Mouse (Mus musculus): ENCODE results near the gene Asgr1. TPM values are rescaled to one million over a fixed set of nuclear protein-coding genes. Genes with fewer than 3 reads are reported as not detected.

Asgr1 gene
- total RNA-seq, 2 experiments from 2014 or later, result not detected

Other genes with a start within 250 kb of the Asgr1 start
Only the 30 nearest of the 35 such genes appear.
- gene Tmem256, start 215.6 kb upstream of the Asgr1 start, total RNA-seq (2015; ENCODE audit: low replicate concordance), result 142 and 218 TPM in 2 replicates
- 57.1 and 181 TPM in 2 replicates for gene Tmem256, start 215.6 kb upstream of the Asgr1 start, total RNA-seq (2017; ENCODE audit: low replicate concordance)
- 12.5 and 17.6 TPM in 2 replicates for gene Plscr3, start 207.7 kb upstream of the Asgr1 start, total RNA-seq (2015; ENCODE audit: low replicate concordance)
- 5.9 and 11.4 TPM in 2 replicates for gene Plscr3, start 207.7 kb upstream of the Asgr1 start, total RNA-seq (2017; ENCODE audit: low replicate concordance)
- 15.5 and 19.6 TPM in 2 replicates for gene Tnk1, start 195.4 kb upstream of the Asgr1 start, total RNA-seq (2015; ENCODE audit: low replicate concordance)
- gene Tnk1, start 195.4 kb upstream of the Asgr1 start, total RNA-seq (2017; ENCODE audit: low replicate concordance), result 8.3 and 13.8 TPM in 2 replicates
- gene Tmem95, start 176.1 kb upstream of the Asgr1 start, total RNA-seq (2015; ENCODE audit: low replicate concordance), result not detected in 2 replicates
- gene Tmem95, start 176.1 kb upstream of the Asgr1 start, total RNA-seq (2017; ENCODE audit: low replicate concordance), result not detected in 2 replicates
- 1.3 and 2.1 TPM in 2 replicates for gene Kctd11, start 172.7 kb upstream of the Asgr1 start, total RNA-seq (2015; ENCODE audit: low replicate concordance)
- 0.42 and 0.77 TPM in 2 replicates for gene Kctd11, start 172.7 kb upstream of the Asgr1 start, total RNA-seq (2017; ENCODE audit: low replicate concordance)
- 9.0 and 15.7 TPM in 2 replicates for gene Acap1, start 158.5 kb upstream of the Asgr1 start, total RNA-seq (2015; ENCODE audit: low replicate concordance)
- 12.1 and 16.1 TPM in 2 replicates for gene Acap1, start 158.5 kb upstream of the Asgr1 start, total RNA-seq (2017; ENCODE audit: low replicate concordance)
- gene 2810408A11Rik, start 153.1 kb upstream of the Asgr1 start, total RNA-seq (2015; ENCODE audit: low replicate concordance), result 2.7 TPM in 1 of 2 replicates, not detected in the other
- gene 2810408A11Rik, start 153.1 kb upstream of the Asgr1 start, total RNA-seq (2017; ENCODE audit: low replicate concordance), result 6.0 TPM in 1 of 2 replicates, not detected in the other
- 3.5 and 3.8 TPM in 2 replicates for gene Neurl4, start 153.0 kb upstream of the Asgr1 start, total RNA-seq (2015; ENCODE audit: low replicate concordance)
- 9.3 and 16.0 TPM in 2 replicates for gene Neurl4, start 153.0 kb upstream of the Asgr1 start, total RNA-seq (2017; ENCODE audit: low replicate concordance)
- gene Gps2, start 140.2 kb upstream of the Asgr1 start, total RNA-seq (2015; ENCODE audit: low replicate concordance), result 69.0 and 102 TPM in 2 replicates
- gene Gps2, start 140.2 kb upstream of the Asgr1 start, total RNA-seq (2017; ENCODE audit: low replicate concordance), result 52.9 and 63.3 TPM in 2 replicates
- 340 and 374 TPM in 2 replicates for gene Eif5a, start 132.1 kb upstream of the Asgr1 start, total RNA-seq (2015; ENCODE audit: low replicate concordance)
- 154 and 205 TPM in 2 replicates for gene Eif5a, start 132.1 kb upstream of the Asgr1 start, total RNA-seq (2017; ENCODE audit: low replicate concordance)
- gene Ybx2, start 118.3 kb upstream of the Asgr1 start, total RNA-seq (2015; ENCODE audit: low replicate concordance), result not detected in 2 replicates
- gene Ybx2, start 118.3 kb upstream of the Asgr1 start, total RNA-seq (2017; ENCODE audit: low replicate concordance), result 5.0 TPM in 1 of 2 replicates, not detected in the other
- 31.3 and 37.9 TPM in 2 replicates for gene Slc2a4, start 105.9 kb upstream of the Asgr1 start, total RNA-seq (2015; ENCODE audit: low replicate concordance)
- gene Slc2a4, start 105.9 kb upstream of the Asgr1 start, total RNA-seq (2017; ENCODE audit: low replicate concordance), result 98.1 and 151 TPM in 2 replicates
- not detected in 2 replicates for gene Cldn7, start 89.3 kb upstream of the Asgr1 start, total RNA-seq (2015; ENCODE audit: low replicate concordance)
- gene Cldn7, start 89.3 kb upstream of the Asgr1 start, total RNA-seq (2017; ENCODE audit: low replicate concordance), result not detected in 2 replicates
- gene Ctdnep1, start 72.9 kb upstream of the Asgr1 start, total RNA-seq (2015; ENCODE audit: low replicate concordance), result 48.1 and 52.3 TPM in 2 replicates
- 10.8 and 12.5 TPM in 2 replicates for gene Ctdnep1, start 72.9 kb upstream of the Asgr1 start, total RNA-seq (2017; ENCODE audit: low replicate concordance)
- gene Elp5, start 71.6 kb upstream of the Asgr1 start, total RNA-seq (2015; ENCODE audit: low replicate concordance), result 24.9 and 35.5 TPM in 2 replicates
- 14.5 and 18.7 TPM in 2 replicates for gene Elp5, start 71.6 kb upstream of the Asgr1 start, total RNA-seq (2017; ENCODE audit: low replicate concordance)
- 328 and 394 TPM in 2 replicates for gene Gabarap, start 62.9 kb upstream of the Asgr1 start, total RNA-seq (2015; ENCODE audit: low replicate concordance)
- gene Gabarap, start 62.9 kb upstream of the Asgr1 start, total RNA-seq (2017; ENCODE audit: low replicate concordance), result 127 and 214 TPM in 2 replicates
- 8.5 and 11.3 TPM in 2 replicates for gene Phf23, start 58.3 kb upstream of the Asgr1 start, total RNA-seq (2015; ENCODE audit: low replicate concordance)
- gene Phf23, start 58.3 kb upstream of the Asgr1 start, total RNA-seq (2017; ENCODE audit: low replicate concordance), result 7.4 and 11.0 TPM in 2 replicates
- gene Dvl2, start 53.5 kb upstream of the Asgr1 start, total RNA-seq (2015; ENCODE audit: low replicate concordance), result 1.3 and 4.2 TPM in 2 replicates
- gene Dvl2, start 53.5 kb upstream of the Asgr1 start, total RNA-seq (2017; ENCODE audit: low replicate concordance), result 2.1 and 7.4 TPM in 2 replicates
- gene Acadvl, start 38.7 kb upstream of the Asgr1 start, total RNA-seq (2015; ENCODE audit: low replicate concordance), result 23.6 and 48.4 TPM in 2 replicates
- gene Acadvl, start 38.7 kb upstream of the Asgr1 start, total RNA-seq (2017; ENCODE audit: low replicate concordance), result 18.6 and 20.4 TPM in 2 replicates
- gene Dlg4, start 37.1 kb upstream of the Asgr1 start, total RNA-seq (2015; ENCODE audit: low replicate concordance), result 7.7 TPM in 1 of 2 replicates, not detected in the other
- gene Dlg4, start 37.1 kb upstream of the Asgr1 start, total RNA-seq (2017; ENCODE audit: low replicate concordance), result 0.17 and 0.84 TPM in 2 replicates
- 3.3 TPM in 1 of 2 replicates, not detected in the other for gene Asgr2, start 38.6 kb downstream of the Asgr1 start, total RNA-seq (2015; ENCODE audit: low replicate concordance)
- gene Asgr2, start 38.6 kb downstream of the Asgr1 start, total RNA-seq (2017; ENCODE audit: low replicate concordance), result not detected in 2 replicates
- gene Mgl2, start 76.2 kb downstream of the Asgr1 start, total RNA-seq (2015; ENCODE audit: low replicate concordance), result 8.5 and 15.7 TPM in 2 replicates
- 12.4 and 18.7 TPM in 2 replicates for gene Mgl2, start 76.2 kb downstream of the Asgr1 start, total RNA-seq (2017; ENCODE audit: low replicate concordance)
- gene Clec10a, start 102.1 kb downstream of the Asgr1 start, total RNA-seq (2015; ENCODE audit: low replicate concordance), result 6.7 and 13.2 TPM in 2 replicates
- 2.3 and 2.4 TPM in 2 replicates for gene Clec10a, start 102.1 kb downstream of the Asgr1 start, total RNA-seq (2017; ENCODE audit: low replicate concordance)
- not detected in 2 replicates for gene Slc16a11, start 158.7 kb downstream of the Asgr1 start, total RNA-seq (2015; ENCODE audit: low replicate concordance)
- not detected in 2 replicates for gene Slc16a11, start 158.7 kb downstream of the Asgr1 start, total RNA-seq (2017; ENCODE audit: low replicate concordance)
- gene Slc16a13, start 167.0 kb downstream of the Asgr1 start, total RNA-seq (2015; ENCODE audit: low replicate concordance), result 2.5 and 8.1 TPM in 2 replicates
- gene Slc16a13, start 167.0 kb downstream of the Asgr1 start, total RNA-seq (2017; ENCODE audit: low replicate concordance), result 5.1 and 8.2 TPM in 2 replicates
- gene Bcl6b, start 175.7 kb downstream of the Asgr1 start, total RNA-seq (2015; ENCODE audit: low replicate concordance), result not detected in 2 replicates
- gene Bcl6b, start 175.7 kb downstream of the Asgr1 start, total RNA-seq (2017; ENCODE audit: low replicate concordance), result 0.56 and 0.68 TPM in 2 replicates
- gene 0610010K14Rik, start 183.8 kb downstream of the Asgr1 start, total RNA-seq (2015; ENCODE audit: low replicate concordance), result 16.5 and 20.3 TPM in 2 replicates
- 3.8 and 7.8 TPM in 2 replicates for gene 0610010K14Rik, start 183.8 kb downstream of the Asgr1 start, total RNA-seq (2017; ENCODE audit: low replicate concordance)
- 2.3 TPM in 1 of 2 replicates, not detected in the other for gene Gm21988, start 185.7 kb downstream of the Asgr1 start, total RNA-seq (2015; ENCODE audit: low replicate concordance)
- not detected in 2 replicates for gene Gm21988, start 185.7 kb downstream of the Asgr1 start, total RNA-seq (2017; ENCODE audit: low replicate concordance)
- 76.9 and 79.4 TPM in 2 replicates for gene Rnasek, start 185.8 kb downstream of the Asgr1 start, total RNA-seq (2015; ENCODE audit: low replicate concordance)
- gene Rnasek, start 185.8 kb downstream of the Asgr1 start, total RNA-seq (2017; ENCODE audit: low replicate concordance), result 16.2 and 19.5 TPM in 2 replicates
- 2.3 TPM in 1 of 2 replicates, not detected in the other for gene Alox12, start 201.3 kb downstream of the Asgr1 start, total RNA-seq (2015; ENCODE audit: low replicate concordance)
- 0.28 TPM in 1 of 2 replicates, not detected in the other for gene Alox12, start 201.3 kb downstream of the Asgr1 start, total RNA-seq (2017; ENCODE audit: low replicate concordance)